Mouse (Mus musculus) brain, embryonic 14.5 days (tissue): ENCODE results near the gene Fam214a. TPM values are rescaled to one million over a fixed set of nuclear protein-coding genes. Genes with fewer than 3 reads are reported as not detected.

Experiments
- DNase-seq: peaks from one replicate; pipeline ENCODE4 v3.0.0-alpha.2; 2011; ENCODE audit warnings: low read depth
- CTCF ChIP-seq: fragments of 200-500 bp; IDR thresholded peaks from 2 replicates; pipeline ENCODE4 v1.5.1; 2012; ENCODE audit warnings: inconsistent platforms, mild to moderate bottlenecking, moderate library complexity, borderline replicate concordance; ENCODE audit not compliant: insufficient read depth, insufficient read length; ENCODE audit errors: extremely low read depth
- POLR2A ChIP-seq: fragments of 200-500 bp; IDR thresholded peaks from 2 replicates; pipeline ENCODE4 v1.6.1; 2012; ENCODE audit warnings: mild to moderate bottlenecking, inconsistent platforms, borderline replicate concordance; ENCODE audit not compliant: poor library complexity, insufficient read depth, insufficient read length, severe bottlenecking; ENCODE audit errors: extremely low read depth
- polyA plus RNA-seq: library from polyadenylated mRNA; depleted of rRNA; stranded (reverse); fragments of >200 nt; gene quantifications from 2 replicates; pipeline ENCODE4 v1.2.3, GENCODE M21; 2012; rRNA removed

Fam214a gene
- 21.5 and 25.4 TPM in 2 replicates for polyA plus RNA-seq

DNA sequence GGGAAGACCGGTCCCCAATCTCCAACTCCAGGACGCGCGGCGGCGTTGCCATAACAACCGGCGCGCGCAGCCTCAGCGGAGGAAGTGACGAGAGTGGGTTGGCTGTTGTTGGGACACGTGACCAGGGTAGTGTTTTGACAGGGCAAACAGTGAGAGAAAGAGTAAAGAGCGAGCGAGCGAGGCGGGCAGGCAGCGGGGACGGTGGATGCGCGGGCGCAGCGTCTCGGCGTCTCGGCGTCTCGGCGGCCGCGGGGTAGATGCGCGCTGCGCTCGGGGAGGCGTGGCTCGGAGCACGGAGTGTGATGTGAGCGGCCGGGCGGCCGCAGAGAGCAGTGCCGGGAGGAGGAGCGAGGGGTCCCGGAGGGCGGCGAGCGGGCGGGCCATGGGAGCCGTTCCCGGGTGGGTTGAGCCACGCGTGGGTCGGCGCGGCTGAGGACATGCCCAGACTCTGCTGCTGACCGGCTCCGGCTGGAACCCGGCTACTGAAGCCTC is at the start of gene Fam214a:
TSS of gene Fam214a (plus strand) at position 129 of the 492 bp plus-strand sequence.
- peak; percentile 98 for DNase-seq
- TF ChIP-seq POLR2A (peak; percentile 81), CTCF (no peak)

DNA sequence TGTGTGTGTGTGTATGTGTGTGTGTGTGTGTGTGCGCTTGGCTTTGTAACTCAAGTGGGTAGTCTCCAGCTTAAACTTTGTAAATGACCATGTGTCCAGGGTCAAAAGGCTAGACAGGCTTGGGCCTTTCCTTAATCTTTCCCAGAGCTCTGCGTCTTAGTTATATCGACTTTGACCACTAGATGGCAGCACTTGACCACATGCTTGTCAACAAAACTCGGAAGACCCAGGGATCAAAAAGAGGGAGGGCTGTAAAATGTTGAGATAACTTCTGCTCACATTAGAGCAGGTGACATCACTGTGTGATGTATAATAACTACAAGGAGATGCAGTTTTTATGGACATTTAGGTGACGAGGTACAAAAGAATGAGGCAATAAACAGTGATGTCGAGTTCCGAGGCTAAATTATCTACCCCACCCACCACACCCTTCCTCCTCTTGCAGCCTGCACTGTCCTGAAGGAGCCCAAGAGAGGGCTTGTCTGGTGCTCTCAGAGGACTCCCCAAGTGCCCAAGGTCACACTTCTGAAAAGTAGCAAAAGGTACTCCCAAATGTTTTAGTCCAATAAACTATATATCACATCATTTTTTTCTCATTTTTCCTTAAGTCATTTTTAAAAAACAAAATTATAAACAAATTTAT is 47.7 kb upstream of the Fam214a start:
- TF ChIP-seq CTCF (peak; percentile 82; the same call in 1 of the 2 replicates), POLR2A (no peak)
- peak; percentile 85 for DNase-seq

DNA sequence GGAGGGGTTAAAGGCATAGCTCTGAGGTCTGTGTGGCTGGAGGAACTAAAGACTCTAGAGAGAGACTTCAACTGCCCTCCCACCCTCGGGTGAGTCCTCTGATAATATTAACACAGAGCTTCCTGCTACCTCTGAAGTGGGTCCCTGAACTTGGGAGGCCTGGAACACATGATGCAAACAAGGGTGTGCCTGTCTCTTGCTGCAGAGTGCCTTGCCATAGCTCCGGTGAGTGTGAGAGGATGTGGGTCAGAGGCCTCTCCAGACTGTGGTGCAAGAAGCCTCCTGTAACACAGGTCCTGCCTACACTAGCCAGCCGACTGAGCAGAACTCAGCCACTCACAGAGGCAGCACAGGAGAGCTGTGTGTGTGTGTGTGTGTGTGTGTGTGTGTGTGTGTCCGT is 45.7 kb upstream of the Fam214a start:
- TF ChIP-seq POLR2A = no peak
- no peak for TF ChIP-seq CTCF
- DNase-seq = no peak

DNA sequence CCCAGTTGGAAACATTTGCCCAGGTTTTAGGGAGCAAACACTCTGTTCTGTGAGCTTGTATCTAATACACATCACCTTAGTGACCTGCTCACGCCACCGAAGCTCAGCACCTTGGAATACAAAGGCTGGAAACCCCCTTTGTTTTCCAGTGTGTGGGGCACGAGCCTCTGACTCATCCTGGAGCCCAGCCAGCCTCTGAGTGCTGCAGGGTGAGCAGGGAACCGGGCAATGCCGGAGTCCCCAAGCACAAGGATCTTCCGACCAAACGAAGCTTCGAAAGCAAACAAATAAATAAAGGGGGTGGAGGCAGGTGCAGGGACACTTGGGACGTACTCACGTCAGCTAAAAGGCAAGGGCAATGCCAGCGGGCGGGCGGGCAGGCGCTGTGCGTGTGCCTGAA is 43.4 kb upstream of the Fam214a start:
- TF ChIP-seq CTCF (no peak), POLR2A (no peak)
- peak; percentile 56 for DNase-seq

DNA sequence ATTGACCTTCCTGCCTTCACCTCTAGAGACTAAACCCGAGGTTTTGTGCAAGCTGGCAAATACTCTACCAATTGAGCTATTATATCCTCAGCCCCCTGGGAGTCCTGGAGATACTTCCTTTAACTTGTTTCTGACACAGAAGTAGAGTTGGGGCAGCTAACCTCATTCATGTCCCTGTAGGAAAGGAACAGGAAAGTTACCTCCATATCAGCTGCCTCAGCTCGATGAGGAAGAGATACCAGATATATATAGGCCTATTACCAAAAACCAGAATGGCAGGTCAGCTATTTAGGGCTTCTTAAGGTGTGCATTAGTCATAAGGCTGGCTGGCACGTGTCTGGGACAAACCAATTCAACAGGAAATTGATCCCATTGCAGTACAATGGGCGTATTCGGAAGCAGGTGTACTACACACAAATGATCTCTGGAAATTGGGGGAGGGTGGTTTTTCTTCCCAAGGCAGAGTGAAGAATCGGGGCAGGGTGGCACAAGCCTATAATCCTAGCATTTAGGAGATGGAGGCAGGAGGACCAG is 42.4 kb upstream of the Fam214a start:
- DNase-seq = no peak
- TF ChIP-seq CTCF = no peak
- no peak for TF ChIP-seq POLR2A

DNA sequence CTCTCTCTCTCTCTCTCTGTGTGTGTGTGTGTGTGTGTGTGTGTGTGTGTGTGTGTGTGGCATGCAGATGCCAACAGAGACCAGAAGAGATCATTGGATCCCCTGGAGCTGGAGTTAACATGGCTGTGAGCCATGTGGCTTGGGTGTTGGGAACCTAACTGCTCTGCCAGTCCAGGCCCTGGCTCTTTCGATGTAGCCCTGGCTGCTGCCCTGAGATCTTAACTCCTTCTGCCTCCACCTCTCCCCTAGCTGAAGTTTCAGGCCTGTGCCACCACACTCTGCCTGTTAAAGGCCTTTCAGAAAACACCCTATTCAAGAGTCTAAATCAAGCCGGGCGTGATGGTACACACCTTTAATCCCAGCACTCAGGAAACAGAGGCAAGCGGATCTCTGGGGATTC is 41.3 kb upstream of the Fam214a start:
- TF ChIP-seq CTCF = no peak
- no peak for TF ChIP-seq POLR2A
- DNase-seq = no peak

DNA sequence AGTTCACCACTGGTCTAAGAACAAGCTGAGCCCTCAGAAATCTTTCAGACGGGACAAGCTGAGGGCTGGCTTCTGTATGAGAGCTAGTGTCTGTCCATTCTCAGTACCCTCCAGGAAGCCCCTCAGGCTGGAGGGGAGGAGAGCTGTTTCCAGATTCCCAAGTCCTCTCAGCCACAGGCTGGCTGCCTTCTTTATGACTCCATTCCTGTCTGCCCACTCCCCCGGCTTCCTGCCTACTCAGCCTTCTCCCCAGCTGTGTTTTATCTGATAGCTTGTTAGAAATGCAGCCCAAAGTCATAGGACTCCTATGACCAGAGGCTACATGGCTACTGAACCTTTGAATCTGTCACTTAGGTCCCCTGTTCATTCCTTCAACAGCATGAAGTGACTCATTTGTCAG is 40.8 kb upstream of the Fam214a start:
- TF ChIP-seq POLR2A (no peak), CTCF (no peak)
- DNase-seq = no peak

DNA sequence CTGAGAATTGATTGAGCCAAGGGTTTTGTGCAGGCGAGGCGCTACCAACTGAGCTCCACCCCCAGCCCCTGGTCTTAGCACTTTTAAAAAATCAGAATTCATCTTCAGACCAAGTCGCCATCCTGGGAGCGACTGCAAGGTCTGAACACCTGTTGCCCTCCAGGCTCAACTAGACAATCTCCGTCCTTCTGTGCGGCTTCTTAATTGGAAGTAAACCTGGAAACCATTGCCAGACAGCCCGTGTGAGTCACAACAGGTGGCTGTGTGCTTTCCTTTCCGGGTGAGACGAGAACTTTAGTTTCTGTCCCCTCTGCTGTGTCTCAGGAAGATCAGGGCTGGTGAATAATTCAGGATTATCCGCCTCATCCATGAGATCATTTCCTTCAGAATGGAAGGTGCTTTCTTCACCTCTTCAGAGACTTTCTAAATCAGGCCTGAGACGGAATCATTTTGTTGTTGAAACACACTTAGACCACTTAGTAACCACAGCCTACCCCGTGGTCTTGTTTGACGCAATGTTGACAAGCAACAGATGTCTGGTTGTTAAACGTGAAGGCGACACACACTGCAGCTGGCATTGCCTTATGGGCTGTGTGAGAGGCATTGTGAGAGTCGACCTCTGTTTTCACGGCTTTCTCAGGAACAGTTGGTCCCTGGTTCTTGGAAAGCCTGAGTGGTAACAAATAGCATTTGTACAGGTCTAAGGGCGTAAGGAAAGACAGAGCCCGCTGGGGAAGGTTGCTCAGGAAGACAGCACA is 39.9 kb upstream of the Fam214a start:
- peak; percentile 87 for DNase-seq
- TF ChIP-seq POLR2A (no peak), CTCF (no peak)

DNA sequence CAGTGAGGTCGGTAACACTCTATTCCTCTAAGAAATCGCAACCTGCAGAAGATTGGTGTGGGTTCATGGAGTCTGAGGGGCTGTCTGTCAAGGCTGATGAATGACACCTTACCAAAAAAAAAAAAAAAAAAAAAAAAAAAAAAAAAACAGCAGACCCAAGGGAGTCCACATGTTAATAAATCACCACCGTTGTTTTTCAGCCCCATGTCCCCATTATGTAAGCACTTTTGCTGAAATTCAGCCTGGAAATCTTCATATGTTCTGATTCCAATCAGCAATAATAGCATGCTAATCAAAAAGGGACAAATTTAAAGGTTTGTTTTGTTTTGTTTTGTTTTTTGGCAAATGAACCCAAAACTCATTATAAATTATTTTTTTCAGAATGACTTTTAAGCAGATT is 37.1 kb upstream of the Fam214a start:
- no peak for TF ChIP-seq CTCF
- no peak for TF ChIP-seq POLR2A

DNA sequence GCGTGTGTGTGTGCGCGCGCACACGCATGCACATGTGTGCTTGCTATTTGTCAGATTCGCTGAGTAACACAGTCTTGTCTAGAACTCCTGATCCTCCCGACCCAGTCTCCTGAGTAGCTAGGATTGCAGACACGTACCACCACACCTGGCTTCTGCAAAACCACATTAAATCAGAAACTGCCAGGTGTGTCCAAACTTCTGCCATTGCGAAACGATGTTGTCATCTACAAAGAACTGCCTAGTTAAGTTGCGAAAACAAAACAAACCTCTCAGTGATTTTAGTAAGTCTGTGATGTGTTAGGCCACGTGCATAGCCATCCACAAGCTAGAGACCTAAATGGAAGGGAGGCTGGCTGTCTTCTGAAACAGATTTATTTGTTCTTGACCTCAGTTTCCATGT is 32.2 kb upstream of the Fam214a start:
- no peak for DNase-seq

More for the DNA sequence above, 37.1 kb upstream of the Fam214a start:
- DNase-seq = no peak

DNA sequence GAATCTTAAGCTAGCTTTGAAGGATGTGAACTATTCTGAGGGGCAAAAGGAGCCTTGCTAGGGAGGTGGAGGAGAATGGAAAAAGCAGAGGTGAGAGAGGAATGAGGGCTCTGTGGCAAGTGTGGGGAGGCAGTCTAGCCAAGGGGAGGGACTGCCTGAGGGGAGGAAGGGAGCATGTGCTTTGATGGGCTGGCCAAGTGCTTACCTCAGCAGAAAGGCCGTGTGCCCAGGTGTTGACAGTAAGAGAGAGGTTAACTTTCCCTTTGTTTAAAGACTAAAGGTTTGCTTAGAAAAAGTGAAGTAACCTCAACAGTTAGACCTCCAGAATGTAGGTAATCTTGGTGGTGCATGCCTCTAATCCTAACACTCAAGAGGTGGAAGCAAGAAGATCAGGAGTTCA is 31.3 kb upstream of the Fam214a start:
- no peak for TF ChIP-seq CTCF
- TF ChIP-seq POLR2A = no peak
- no peak for DNase-seq

More for the DNA sequence above, 32.2 kb upstream of the Fam214a start:
- TF ChIP-seq CTCF = no peak
- no peak for TF ChIP-seq POLR2A
